Mouse (Mus musculus): ENCODE results near the gene Ccdc38. TPM values are rescaled to one million over a fixed set of nuclear protein-coding genes. Genes with fewer than 3 reads are reported as not detected.

Ccdc38 gene
- polyA plus RNA-seq, 1 experiment from 2014 or later = 0.47 TPM

- H3K4me1 ChIP-seq (replicated peaks; ENCODE audit: control insufficient read depth, insufficient read depth, low read length) = no peaks in the 10 kb centered on the region
- no peaks in the 10 kb centered on the region for H3K27me3 ChIP-seq (replicated peaks; ENCODE audit: control insufficient read depth, insufficient read depth, low read length)
- H3K36me3 ChIP-seq (ENCODE audit: control insufficient read depth, insufficient read depth, low read length) = no peaks in the 10 kb centered on the region
- ATAC-seq (replicated peaks; ENCODE audit: low FRiP score, low TSS enrichment, low read depth) (peak; percentile 12; the same call in 1 of the 2 replicates), DNase-seq (ENCODE audit: low spot score) (no peak)
- no peak overlapping the region for H3K9ac ChIP-seq (ENCODE audit: low read length)
- no peak overlapping the region for H3K4me3 ChIP-seq (ENCODE audit: low read depth, low read length)
- no peaks in the 10 kb centered on the region for H3K9me3 ChIP-seq (ENCODE audit: control insufficient read depth, low read length)
- 77% methylated on average over 4 of the region's 4 CpGs for WGBS
- H3K27ac ChIP-seq (ENCODE audit: low read depth) = no peak overlapping the region
- H3K4me2 ChIP-seq (ENCODE audit: low read length) = no peak overlapping the region
These were observed 22.2 kb upstream of the Ccdc38 start for GRCm38 (mm10) chr10:93518186-93518585.

- H3K4me1 ChIP-seq (replicated peaks; ENCODE audit: control insufficient read depth, insufficient read depth, low read length) = no peaks in the 10 kb centered on the region
- no peaks in the 10 kb centered on the region for H3K27me3 ChIP-seq (replicated peaks; ENCODE audit: control insufficient read depth, insufficient read depth, low read length)
- H3K9ac ChIP-seq (ENCODE audit: low read length) = no peak overlapping the region
- H3K9me3 ChIP-seq (ENCODE audit: control insufficient read depth, low read length) = no peaks in the 10 kb centered on the region
- H3K4me2 ChIP-seq (ENCODE audit: low read length) = no peak overlapping the region
- no peak overlapping the region for H3K4me3 ChIP-seq (ENCODE audit: low read depth, low read length)
- H3K36me3 ChIP-seq (ENCODE audit: control insufficient read depth, insufficient read depth, low read length) = no peaks in the 10 kb centered on the region
- no peak for ATAC-seq (replicated peaks; ENCODE audit: low FRiP score, low TSS enrichment, low read depth)
- WGBS = 83% methylated on average over 2 of the region's 2 CpGs
- H3K27ac ChIP-seq (ENCODE audit: low read depth) = no peak overlapping the region
- no peak for DNase-seq (ENCODE audit: low spot score)
These were observed 21.8 kb upstream of the Ccdc38 start for GRCm38 (mm10) chr10:93518620-93519019.

- no peak overlapping the region for H3K9ac ChIP-seq (ENCODE audit: low read length)
- no peak for ATAC-seq (replicated peaks; ENCODE audit: low FRiP score, low TSS enrichment, low read depth)
- DNase-seq (ENCODE audit: low spot score) = no peak
- no peaks in the 10 kb centered on the region for H3K9me3 ChIP-seq (ENCODE audit: control insufficient read depth, low read length)
- H3K4me1 ChIP-seq (replicated peaks; ENCODE audit: control insufficient read depth, insufficient read depth, low read length) = no peaks in the 10 kb centered on the region
- H3K4me3 ChIP-seq (ENCODE audit: low read depth, low read length) = no peak overlapping the region
- no peak overlapping the region for H3K4me2 ChIP-seq (ENCODE audit: low read length)
- H3K27me3 ChIP-seq (replicated peaks; ENCODE audit: control insufficient read depth, insufficient read depth, low read length) = no peaks in the 10 kb centered on the region
- WGBS = 92% methylated on average over 8 of the region's 8 CpGs
- H3K27ac ChIP-seq (ENCODE audit: low read depth) = no peak overlapping the region
- H3K36me3 ChIP-seq (ENCODE audit: control insufficient read depth, insufficient read depth, low read length) = no peaks in the 10 kb centered on the region
These were observed 21.3 kb upstream of the Ccdc38 start for GRCm38 (mm10) chr10:93519159-93519558.

GRCm38 (mm10) chr10:93519756-93520155, 20.7 kb upstream of the Ccdc38 start:
- Histone ChIP-seq H3K9me3 (ENCODE audit: control insufficient read depth, low read length) (no peaks in the 10 kb centered on the region), H3K4me2 (ENCODE audit: low read length) (no peak overlapping the region), H3K27ac (ENCODE audit: low read depth) (no peak overlapping the region), H3K4me3 (ENCODE audit: low read depth, low read length) (no peak overlapping the region), H3K4me1 (replicated peaks; ENCODE audit: control insufficient read depth, insufficient read depth, low read length) (no peaks in the 10 kb centered on the region), H3K9ac (ENCODE audit: low read length) (no peak overlapping the region), H3K36me3 (ENCODE audit: control insufficient read depth, insufficient read depth, low read length) (no peaks in the 10 kb centered on the region), H3K27me3 (replicated peaks; ENCODE audit: control insufficient read depth, insufficient read depth, low read length) (no peaks in the 10 kb centered on the region)
- ATAC-seq (replicated peaks; ENCODE audit: low FRiP score, low TSS enrichment, low read depth) (no peak), DNase-seq (ENCODE audit: low spot score) (no peak)
- 71% methylated on average over 5 of the region's 5 CpGs for WGBS

DNA sequence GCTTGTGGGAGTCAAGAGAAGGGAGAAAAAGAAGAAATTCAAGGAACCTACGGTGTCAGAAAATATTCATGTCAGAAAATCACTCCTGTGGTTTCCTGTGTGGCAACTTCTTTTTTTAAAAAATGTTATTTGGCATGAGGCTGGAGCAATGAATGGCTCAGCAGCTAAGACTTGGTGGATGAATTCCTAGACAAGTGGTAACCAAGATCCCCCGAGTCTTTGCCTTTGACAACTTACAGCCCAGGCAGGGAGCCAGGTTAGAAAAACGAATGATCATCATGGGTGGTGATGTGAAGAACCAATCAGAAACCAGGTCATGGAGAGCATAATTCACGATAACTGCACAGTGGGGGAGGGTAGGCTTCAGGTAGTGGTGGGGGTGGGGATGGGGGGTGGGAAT, 19.4 kb upstream of the Ccdc38 start:
- no peak overlapping the region for H3K4me3 ChIP-seq (ENCODE audit: low read depth, low read length)
- no peak overlapping the region for H3K9ac ChIP-seq (ENCODE audit: low read length)
- DNase-seq (ENCODE audit: low spot score) (no peak), ATAC-seq (replicated peaks; ENCODE audit: low FRiP score, low TSS enrichment, low read depth) (no peak)
- no peaks in the 10 kb centered on the region for H3K36me3 ChIP-seq (ENCODE audit: control insufficient read depth, insufficient read depth, low read length)
- H3K27ac ChIP-seq (ENCODE audit: low read depth) = no peak overlapping the region
- H3K9me3 ChIP-seq (ENCODE audit: control insufficient read depth, low read length) = no peaks in the 10 kb centered on the region
- H3K27me3 ChIP-seq (replicated peaks; ENCODE audit: control insufficient read depth, insufficient read depth, low read length) = no peaks in the 10 kb centered on the region
- H3K4me1 ChIP-seq (replicated peaks; ENCODE audit: control insufficient read depth, insufficient read depth, low read length) = no peaks in the 10 kb centered on the region
- H3K4me2 ChIP-seq (ENCODE audit: low read length) = no peak overlapping the region
- 71% methylated on average over 4 of the region's 4 CpGs for WGBS

GRCm38 (mm10) chr10:93525329-93525728, 15.1 kb upstream of the Ccdc38 start:
- no peaks in the 10 kb centered on the region for H3K27me3 ChIP-seq (replicated peaks; ENCODE audit: control insufficient read depth, insufficient read depth, low read length)
- no peaks in the 10 kb centered on the region for H3K9me3 ChIP-seq (ENCODE audit: control insufficient read depth, low read length)
- ATAC-seq (replicated peaks; ENCODE audit: low FRiP score, low TSS enrichment, low read depth) (no peak), DNase-seq (ENCODE audit: low spot score) (no peak)
- H3K4me1 ChIP-seq (replicated peaks; ENCODE audit: control insufficient read depth, insufficient read depth, low read length) = no peaks in the 10 kb centered on the region
- no peak overlapping the region for H3K27ac ChIP-seq (ENCODE audit: low read depth)
- no peak overlapping the region for H3K4me2 ChIP-seq (ENCODE audit: low read length)
- no peak overlapping the region for H3K4me3 ChIP-seq (ENCODE audit: low read depth, low read length)
- H3K36me3 ChIP-seq (ENCODE audit: control insufficient read depth, insufficient read depth, low read length) = no peaks in the 10 kb centered on the region
- no peak overlapping the region for H3K9ac ChIP-seq (ENCODE audit: low read length)
- WGBS = 73% methylated on average over 1 of the region's 1 CpGs

GRCm38 (mm10) chr10:93538287-93538686, 2.1 kb upstream of the Ccdc38 start:
- H3K36me3 ChIP-seq (ENCODE audit: control insufficient read depth, insufficient read depth, low read length) = no peaks in the 10 kb centered on the region
- DNase-seq (ENCODE audit: low spot score) = no peak
- no peaks in the 10 kb centered on the region for H3K9me3 ChIP-seq (ENCODE audit: control insufficient read depth, low read length)
- H3K4me1 ChIP-seq (replicated peaks; ENCODE audit: control insufficient read depth, insufficient read depth, low read length) = peaks cover 6% of the 10 kb centered on the region
- no peak overlapping the region for H3K27ac ChIP-seq (ENCODE audit: low read depth)
- no peak overlapping the region for H3K4me3 ChIP-seq (ENCODE audit: low read depth, low read length)
- H3K4me2 ChIP-seq (ENCODE audit: low read length) = no peak overlapping the region
- no peak for ATAC-seq (replicated peaks; ENCODE audit: low FRiP score, low TSS enrichment, low read depth)
- H3K27me3 ChIP-seq (replicated peaks; ENCODE audit: control insufficient read depth, insufficient read depth, low read length) = 0 out of 2 replicates have a peak, but pooled peaks cover 6% of the 10 kb centered on the region
- no peak overlapping the region for H3K9ac ChIP-seq (ENCODE audit: low read length)
- WGBS = 88% methylated on average over 2 of the region's 2 CpGs

DNA sequence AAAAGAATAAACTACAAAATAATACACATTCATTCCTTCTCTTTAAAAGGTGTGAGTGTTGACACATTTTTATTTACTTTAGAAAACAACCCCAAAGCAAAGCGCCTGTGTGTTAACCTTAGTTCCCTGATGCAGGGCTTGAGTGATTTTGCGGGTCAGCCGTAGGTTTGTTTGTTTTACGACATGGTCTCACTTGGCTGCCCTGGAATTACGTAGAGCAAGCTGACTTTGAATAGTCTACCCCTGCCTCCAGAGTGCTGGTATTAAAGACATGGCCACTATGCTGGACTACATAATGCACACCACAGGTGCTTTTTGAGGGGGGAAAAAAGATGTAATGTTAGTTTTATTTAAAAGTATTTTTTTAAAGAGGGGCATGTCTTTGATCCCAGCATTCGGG, 1.6 kb upstream of the Ccdc38 start:
- 0 out of 2 replicates have a peak, but pooled peaks cover 6% of the 10 kb centered on the region for H3K27me3 ChIP-seq (replicated peaks; ENCODE audit: control insufficient read depth, insufficient read depth, low read length)
- WGBS = 43% methylated on average over 6 of the region's 6 CpGs
- no peak overlapping the region for H3K4me2 ChIP-seq (ENCODE audit: low read length)
- no peak overlapping the region for H3K27ac ChIP-seq (ENCODE audit: low read depth)
- DNase-seq (ENCODE audit: low spot score) (no peak), ATAC-seq (replicated peaks; ENCODE audit: low FRiP score, low TSS enrichment, low read depth) (no peak)
- no peak overlapping the region for H3K4me3 ChIP-seq (ENCODE audit: low read depth, low read length)
- H3K9ac ChIP-seq (ENCODE audit: low read length) = no peak overlapping the region
- H3K4me1 ChIP-seq (replicated peaks; ENCODE audit: control insufficient read depth, insufficient read depth, low read length) = peaks cover 6% of the 10 kb centered on the region
- no peaks in the 10 kb centered on the region for H3K36me3 ChIP-seq (ENCODE audit: control insufficient read depth, insufficient read depth, low read length)
- no peaks in the 10 kb centered on the region for H3K9me3 ChIP-seq (ENCODE audit: control insufficient read depth, low read length)

GRCm38 (mm10) chr10:93539775-93540430, 529 bp upstream of the Ccdc38 start, which contains the start of gene Amdhd1:
Amdhd1 (minus strand) TSS chr10:93540033.
- no peaks in the 10 kb centered on the region for H3K36me3 ChIP-seq (ENCODE audit: control insufficient read depth, insufficient read depth, low read length)
- peak within 1 kb of the TSS; percentile 40 for H3K4me3 ChIP-seq (ENCODE audit: low read depth, low read length)
- H3K4me1 ChIP-seq (replicated peaks; ENCODE audit: control insufficient read depth, insufficient read depth, low read length) = peaks cover 6% of the 10 kb centered on the region
- DNase-seq (ENCODE audit: low spot score) = peak; percentile 82
- ATAC-seq (replicated peaks; ENCODE audit: low FRiP score, low TSS enrichment, low read depth) = peak; percentile 91
- H3K9ac ChIP-seq (ENCODE audit: low read length) = 0 out of 2 replicates have a peak within 1 kb of the TSS, but pooled peaks have one; percentile 25
- no peak within 1 kb of the TSS for H3K27ac ChIP-seq (ENCODE audit: low read depth)
- no peaks in the 10 kb centered on the region for H3K9me3 ChIP-seq (ENCODE audit: control insufficient read depth, low read length)
- 0 out of 2 replicates have a peak, but pooled peaks cover 6% of the 10 kb centered on the region for H3K27me3 ChIP-seq (replicated peaks; ENCODE audit: control insufficient read depth, insufficient read depth, low read length)
- WGBS = 3% methylated on average over 35 of the region's 35 CpGs
- H3K4me2 ChIP-seq (ENCODE audit: low read length) = peak within 1 kb of the TSS; percentile 67

Measured in intestine, embryonic 14.5 days (tissue).